Comparison of ENCODE assay signal across 8 mouse cellular contexts in the genomic region with DNA sequence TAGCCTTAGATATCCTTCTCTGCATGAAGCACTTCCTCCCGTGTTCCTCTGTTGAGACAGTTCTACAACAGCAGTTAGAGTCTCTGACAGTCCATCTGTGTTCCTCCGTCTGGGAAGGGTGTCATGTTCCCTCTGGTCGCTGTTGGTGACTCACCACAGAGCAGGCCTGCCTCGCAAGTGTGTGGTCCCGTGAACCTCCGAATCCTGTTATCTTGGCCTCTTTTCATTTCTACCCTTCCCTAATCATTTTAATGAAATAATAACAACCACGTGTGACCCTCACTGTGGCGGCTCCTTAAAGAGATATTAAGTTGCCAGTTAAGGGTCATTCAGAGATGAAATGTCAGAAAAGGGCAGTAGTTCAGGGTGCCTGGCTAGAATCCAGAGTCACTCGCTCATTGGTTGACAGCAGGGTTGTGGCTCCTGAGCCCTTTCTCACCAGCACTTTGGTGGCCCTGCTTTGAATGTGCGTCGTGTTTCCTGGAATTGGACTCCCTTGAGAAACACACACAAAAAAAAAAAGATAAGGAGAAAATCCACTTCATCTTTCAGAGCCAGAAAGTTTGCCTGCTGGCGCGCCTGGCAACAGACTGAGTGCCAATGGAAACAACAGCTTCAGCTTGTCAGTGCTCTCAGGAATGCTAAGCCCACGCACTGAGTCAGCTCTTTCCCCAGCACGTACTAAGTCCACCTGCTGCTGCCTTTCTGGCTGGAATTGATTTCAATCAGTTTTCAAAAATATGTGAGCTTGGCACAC.
DNase-seq lines count a peak whose midpoint lies in the region.

No protein-coding gene starts in this region.

- DNase-seq in 3T3-L1 (ENCODE audit: low read depth, low spot score), result peak; percentile 76
- DNase-seq in brain, adult 2 months (ENCODE audit: low read depth, low spot score), result peak; percentile 95
- peak; percentile 47 to 74 for DNase-seq in heart, adult 9 months (ENCODE audit: low spot score in 2 of 2)
- peak; percentile 86 to 93 for DNase-seq in layer of hippocampus, adult 18-20 months (ENCODE audit: low spot score in 2 of 2)
- peak; percentile 64 for DNase-seq in lung, postnatal 25 days (ENCODE audit: low spot score)
- DNase-seq in B cell, adult 2 months, result no peak
- DNase-seq in cerebellum, adult 18-20 months, result no peak
- no peak for DNase-seq in thymus, postnatal 25 days

Comparison
In these comparisons a context has a peak if more than half of its experiments do, and no peak if none do; other contexts are left out.
1. DNase-seq: peak in 3T3-L1 (single experiment), brain, adult 2 months (single experiment), heart, adult 9 months (2 of 2), layer of hippocampus, adult 18-20 months (2 of 2) and lung, postnatal 25 days (single experiment); none in B cell, adult 2 months (0 of 2), cerebellum, adult 18-20 months (0 of 2) and thymus, postnatal 25 days (single experiment).